Mouse (Mus musculus): Measurements from ENCODE around the gene Slit3.

Slit3 gene

DNA sequence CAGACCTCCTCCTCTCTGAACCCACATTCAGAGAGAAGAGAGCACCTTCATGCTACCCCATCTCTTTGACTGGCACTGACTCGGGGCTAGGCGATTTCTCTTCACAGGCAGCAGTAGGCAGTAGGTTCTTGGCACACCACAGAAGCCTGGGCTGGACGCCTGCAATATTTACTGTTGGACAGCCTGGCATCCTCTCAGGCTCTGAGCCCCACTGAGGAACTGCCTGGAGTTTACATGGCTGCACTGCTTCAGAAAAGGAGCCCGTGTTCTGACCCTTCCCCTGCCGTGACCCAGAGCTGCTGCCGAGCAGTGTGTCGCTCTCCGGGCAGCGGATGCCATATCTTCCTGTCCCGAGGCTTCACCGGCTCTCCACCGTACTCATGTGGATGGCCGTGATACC lies 583.4 kb downstream of the Slit3 start:
- no peak for DNase-seq

DNA sequence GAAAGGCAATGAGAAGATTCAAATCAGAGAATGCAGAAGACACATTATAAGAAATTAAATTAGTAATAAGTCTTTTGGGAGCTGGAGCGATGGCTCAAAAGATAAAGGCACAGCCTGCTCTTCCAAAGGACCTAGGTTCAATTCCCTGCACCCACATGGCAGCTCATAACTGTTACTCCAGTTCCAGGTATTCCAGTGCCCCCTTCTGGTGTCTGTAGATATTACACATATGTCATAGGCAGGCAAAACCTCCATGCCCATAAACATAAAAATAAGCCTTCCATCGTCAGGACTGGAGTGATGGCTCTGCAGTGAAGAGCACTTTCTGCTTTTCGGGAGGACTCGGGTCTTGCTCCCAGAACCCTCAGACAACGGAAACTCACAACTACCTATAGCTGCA lies 583.9 kb downstream of the Slit3 start:
- DNase-seq: no peak

DNA sequence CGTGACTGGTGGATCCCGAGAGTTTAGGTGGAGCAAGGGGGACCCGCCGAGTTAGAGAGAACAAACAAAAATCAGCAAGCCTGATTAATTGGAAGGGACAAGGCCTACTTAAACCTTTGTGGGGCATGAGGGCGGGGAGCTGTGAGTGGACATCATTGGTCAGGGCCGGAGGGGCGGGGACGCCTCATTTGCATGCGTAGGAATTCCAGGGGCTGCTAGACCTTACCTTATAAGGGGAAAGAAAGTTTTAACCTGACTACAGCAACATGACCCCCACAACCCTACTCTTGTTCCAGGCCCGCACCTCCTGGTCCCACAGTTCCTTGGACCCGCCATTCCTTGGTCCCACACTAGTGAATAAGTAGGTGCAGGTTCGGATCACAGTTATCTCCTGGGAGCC lies 586.4 kb downstream of the Slit3 start:
- DNase-seq: no peak

DNA sequence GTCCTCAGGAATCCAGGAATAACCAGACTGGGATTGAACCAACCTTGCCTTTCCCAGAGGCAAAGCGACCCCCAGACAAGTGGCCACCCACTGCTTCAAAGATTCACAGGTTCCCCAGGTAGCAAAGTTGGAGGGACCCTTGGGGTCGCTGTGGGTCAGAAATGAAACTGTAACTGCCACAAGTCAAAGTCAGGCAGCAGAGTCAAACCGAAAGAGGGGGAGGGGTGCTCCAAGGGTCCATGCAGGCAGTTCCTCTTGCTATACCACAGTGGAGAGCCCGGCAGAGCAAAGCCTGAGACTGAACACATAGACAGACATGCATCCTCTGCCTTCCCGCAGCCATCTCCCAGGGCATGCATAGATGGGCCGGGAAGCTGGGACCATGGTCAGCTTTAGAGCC lies 590.3 kb downstream of the Slit3 start:
- no peak for DNase-seq

DNA sequence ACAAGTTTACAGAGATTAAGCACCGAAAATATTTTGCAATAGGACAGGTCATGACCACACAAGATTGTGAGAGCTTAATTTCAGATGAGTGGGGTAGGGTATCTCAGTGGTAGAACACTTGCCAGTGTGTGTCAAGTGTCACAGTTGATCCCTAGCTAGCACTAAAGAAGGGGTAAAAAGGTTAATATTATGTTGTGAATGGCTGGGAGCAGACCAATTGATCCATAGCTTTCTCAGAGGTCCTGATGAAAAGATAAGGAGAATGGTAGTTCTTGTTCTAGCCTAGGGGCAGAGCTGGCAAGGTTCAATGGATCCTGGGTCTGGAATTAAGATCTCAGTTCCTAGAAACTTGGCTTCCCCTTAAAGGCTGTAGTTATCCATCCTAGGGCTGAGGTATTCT lies 597.9 kb downstream of the Slit3 start:
- DNase-seq: no peak

DNA sequence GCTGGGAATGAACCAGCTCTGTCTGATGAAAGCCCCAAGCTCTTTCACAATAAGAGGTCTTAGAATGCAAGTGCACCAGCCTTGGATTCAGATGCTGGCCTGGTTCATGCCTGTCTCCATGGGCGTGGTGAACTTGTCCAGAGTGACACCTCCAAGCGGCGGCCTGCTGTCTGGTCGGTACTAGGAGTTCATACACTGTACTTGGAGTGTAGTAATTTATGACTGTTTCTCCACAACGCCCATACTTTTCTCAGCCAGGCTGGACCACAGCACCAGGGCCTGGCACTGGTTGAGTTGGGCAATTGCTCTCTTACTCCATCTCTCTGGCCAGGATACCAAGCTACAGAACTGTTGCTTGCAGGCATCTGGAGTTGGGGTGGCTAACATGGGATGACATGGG lies 602.9 kb downstream of the Slit3 start:
- no peak for DNase-seq

DNA sequence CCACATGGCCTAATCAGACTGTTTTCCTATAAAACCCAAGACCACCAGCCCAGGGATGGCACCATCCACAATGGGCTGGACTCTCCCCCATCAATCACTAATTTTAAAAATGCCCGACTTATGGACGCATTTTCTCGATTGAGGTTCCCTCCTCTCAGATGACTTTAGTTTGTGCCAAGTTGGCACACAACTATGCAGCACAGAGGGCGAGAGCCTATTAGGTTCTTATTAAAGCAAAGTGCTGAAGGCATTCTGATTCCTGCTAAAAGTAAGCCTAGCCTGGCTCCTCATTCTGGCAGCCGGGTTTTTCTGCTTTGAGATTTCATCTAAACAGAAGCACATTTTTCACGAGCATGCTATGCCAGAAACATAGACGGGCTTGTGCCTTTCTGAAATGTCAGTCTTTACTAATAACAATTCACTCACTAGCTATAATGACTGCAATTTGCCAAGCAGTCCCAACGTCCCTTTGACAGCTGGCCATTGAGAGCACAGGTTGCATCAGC lies 605.4 kb downstream of the Slit3 start:
- no peak for DNase-seq

DNA sequence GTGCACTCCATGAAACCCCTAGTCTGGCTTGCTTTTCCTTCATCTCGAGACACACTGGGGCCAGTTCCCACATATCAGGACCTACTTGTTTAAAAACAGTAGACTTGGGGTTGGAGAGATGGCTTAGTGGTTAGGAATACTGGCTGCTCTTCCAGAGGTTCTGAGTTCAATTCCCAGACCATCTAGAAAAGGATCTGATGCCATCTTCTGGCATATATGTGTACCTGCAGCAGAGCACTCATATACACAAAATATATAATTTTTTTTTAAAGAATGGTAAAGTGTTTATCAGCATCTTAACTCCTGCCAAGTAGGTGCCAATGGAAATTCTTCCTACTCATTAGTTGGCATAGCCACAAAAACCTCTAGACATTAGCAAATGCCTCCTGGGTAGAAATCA lies 607.2 kb downstream of the Slit3 start:
- DNase-seq: no peak

DNA sequence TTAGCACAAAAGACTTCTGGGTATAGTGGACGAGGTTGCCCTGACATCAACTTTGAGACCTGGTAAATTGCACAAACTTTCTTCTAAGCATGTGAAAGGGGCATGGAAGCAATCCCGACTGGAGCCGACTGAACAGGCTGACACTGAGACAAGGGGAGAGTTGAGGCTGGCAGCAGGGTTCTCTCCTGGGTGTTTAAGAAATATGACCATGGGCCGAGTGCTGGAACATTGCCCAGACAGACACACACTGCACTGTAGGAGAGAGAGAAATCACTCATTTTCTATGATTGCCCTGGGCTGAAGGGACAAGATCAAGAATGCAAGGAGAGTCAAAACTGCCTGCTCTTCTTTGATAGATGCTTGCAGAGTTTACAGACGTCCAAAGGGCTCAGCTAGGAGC lies 608.2 kb downstream of the Slit3 start:
- DNase-seq: no peak

DNA sequence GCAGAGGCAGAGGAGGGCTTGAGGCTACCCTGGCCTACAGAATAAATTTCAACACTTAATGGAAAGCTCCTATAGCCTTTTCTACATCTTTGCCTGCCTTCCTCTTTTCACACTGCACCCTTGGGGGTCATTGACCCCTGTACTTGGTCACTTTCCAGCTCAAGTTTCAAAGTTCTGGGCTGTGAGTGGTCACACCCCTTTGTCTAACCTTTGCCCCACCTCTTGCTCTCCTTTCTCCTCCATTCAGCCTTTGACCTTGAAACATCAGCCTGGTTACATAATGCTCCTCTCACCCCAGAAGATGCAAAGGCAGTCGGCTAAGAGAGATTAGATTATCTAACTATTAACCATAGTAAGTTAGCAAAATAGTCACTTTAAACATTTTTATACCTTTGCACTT lies 611.3 kb downstream of the Slit3 start:
- DNase-seq: peak; percentile 78 to 80

DNA sequence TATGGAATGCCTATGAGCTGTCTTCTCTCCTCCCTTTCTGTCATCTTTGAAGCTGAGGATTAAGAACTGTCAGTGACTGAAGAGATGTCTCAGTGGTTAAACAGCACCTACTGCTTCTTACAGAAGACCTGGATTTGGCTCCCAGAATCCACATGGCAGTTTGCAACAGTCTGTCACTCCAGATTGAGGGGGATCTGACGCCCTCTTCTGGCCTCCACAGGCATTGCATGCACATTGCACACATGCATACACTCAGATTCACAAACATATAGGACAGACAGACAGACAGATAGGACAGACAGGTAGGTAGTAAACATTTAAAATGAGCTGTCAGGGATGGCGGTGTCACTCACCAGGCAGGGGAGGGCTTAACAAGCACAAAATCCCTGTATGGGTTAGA lies 615.8 kb downstream of the Slit3 start:
- DNase-seq: no peak

DNA sequence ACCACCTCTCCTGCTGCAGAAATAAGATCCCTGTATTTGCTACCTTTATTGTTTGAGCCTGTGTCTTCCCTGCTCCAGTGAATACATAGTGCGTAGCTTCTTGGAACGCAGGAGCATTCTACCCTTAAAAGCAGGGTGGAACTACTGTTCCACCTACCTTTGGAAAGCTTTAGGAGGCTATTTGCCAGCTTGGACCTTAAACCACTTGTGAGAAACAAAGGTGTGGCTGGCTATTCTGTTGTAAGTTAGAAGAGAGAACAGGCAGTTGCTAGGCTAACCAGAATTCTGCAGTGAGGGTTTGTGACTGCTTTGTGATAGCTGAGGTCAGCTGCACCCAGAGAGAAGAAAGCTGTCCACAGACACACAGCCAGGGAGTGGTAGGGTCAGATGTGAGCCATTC lies 616.2 kb downstream of the Slit3 start:
- no peak for DNase-seq

DNA sequence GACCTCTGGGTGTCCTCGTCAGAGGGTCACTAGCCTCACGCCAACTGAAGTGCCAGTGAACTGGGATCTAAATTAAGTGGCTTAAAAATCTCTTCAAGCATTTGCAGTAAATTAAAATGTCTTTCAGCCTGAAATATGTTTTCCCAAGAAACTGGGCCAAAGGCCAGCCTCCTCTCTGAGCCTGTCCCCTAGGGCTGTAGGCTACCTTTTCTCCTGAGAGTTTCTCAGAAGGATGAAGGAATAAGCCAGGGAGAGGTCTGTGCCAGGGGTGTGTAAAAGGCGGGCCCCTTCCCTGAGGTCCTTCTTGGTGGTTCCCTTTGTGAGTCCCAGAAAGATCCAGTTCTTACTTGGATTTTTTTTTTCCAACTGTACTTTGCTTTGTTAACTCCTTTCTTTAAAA lies 617.1 kb downstream of the Slit3 start:
- DNase-seq: no peak

DNA sequence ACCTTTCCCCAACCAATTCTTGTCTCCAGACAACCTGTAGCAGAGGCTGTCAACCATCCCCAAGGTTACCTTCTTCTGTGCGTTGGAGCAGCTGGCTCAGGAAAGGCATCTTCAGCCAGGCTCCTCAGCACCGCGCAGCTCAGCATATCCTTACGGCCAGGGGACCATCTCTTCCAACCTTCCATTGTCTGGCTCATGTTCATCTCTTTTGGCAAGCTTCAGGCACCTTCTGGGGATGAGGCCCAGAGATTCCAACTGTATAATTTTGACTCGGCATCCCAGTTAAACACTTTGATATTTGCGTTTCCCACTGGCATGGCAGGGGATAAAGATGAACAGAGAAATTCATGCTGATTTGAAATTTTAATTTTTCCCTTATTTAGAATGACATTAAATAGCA lies 622.6 kb downstream of the Slit3 start:
- no peak for DNase-seq

DNA sequence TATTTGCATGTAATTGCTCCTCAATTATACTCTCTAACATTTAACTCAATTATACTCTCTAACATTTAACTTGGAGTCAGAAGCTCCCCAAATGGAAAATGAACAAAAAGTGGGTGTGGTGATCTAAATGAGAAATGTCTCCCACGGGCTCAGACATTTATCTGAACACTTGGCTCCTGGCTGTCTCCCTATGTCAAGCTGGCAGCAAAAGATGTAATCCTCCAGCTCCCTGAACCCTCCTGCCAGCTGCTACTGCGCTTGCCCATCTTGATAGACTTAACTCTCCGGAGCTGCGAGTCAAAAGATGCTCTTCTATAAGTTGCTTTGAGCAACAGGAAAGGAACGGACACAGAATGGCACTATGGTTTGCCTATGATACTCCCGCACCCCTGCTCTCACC lies 623.5 kb downstream of the Slit3 start:
- DNase-seq: no peak

DNA sequence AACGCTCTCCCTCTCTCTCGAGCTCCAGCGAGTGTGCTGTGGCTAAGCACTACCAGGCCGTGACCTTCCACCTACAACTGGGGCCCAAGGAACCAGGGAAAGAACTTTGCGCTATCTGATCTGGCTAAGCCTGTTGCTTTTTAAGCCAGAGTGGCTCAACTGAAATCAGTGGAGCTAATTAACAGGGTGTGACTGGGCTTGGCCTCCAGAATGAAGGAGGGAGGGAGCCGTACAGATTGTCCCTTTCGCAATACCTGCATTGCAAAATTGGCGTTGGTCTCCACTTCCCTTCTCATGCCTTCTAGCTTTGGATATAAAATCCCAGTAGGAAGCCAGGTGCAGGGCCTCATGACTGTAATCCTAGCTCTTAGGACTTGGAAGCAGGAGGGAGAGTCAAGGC lies 629.6 kb downstream of the Slit3 start:
- DNase-seq: peak; percentile 67 to 86

DNA sequence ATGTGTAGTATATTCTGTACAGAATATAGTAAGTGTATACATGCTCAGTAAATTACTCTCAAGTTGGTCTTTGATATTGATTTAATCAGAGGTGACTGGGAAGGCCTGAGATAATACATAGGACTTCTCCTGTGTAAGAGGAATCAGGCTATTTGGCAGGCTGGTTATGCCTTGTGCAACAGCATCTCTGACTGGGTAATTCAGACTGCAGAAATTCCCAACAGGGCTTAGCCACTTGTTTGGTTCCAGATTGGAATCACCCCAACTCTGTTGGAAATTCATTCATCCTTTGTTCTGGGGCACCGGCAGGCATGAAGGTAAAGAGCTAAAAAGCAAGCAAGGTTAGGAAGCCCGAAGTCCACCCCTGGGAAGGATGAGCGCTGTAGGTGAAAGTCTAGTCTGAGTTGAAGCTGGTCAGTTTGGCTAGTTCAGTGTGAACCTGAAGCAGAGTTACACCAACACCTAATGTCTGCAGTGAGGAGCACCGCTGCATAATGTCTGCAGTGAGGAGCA lies 633.9 kb downstream of the Slit3 start:
- no peak for DNase-seq

DNA sequence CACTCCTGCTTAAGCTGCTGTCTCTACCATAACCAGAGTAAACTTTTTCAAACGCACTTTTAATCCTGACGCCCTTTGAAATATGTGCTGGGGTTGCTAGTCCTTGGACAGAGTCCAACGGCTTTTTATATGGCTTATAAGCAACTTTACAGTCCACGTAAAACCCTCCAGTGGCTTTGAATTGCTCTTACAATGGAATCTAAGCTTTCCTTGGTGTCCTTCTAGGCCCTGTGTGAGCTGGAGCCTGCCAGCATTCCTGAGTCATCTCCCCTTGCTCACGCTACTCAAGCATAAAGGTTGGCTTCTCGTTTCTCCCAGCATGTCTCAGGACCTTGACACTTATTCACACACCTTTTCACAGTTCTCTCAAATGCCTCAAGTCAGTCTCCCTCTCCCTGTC lies 634.5 kb downstream of the Slit3 start:
- DNase-seq: no peak

DNA sequence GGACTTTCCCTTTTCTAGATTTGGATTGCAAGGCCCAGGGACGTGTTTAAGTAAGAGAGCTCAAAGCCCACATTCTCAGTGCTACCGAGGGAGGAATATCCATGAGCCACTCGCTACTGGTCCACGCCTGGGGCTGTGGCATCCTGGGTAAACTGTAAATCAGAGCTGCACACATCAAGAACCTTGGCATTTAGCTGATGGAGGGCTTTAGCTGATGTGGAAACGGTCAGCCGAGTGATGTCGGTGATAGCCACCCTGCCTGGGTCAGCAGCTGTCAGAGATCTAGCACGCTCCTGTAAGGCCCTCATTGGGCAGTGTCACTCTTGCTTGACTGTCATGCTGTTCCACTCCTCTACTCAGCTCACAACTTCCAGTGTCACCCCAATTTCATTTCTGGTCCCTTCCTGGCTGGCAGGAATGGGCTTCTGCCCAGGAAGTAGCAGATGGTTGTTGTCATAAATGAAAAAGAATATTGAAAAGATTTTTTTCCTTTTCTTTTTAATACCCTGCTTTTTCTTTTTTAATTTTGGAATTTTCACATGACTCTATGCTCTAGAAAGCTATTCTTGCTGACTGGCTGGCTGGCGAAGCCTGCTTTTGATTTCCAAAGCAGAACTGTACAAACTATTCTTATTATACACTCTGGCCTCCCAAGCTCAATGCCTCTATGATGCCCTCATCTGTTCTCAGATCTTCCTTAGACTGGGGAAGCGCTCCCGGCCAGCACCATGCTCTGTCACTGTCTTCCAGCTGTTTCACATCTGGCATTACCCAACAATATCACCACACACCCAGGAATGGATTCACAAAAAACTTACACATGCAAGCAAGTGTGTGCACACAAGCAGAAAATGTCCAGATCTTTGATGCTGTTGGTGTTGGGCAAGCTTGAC lies 635.6 kb downstream of the Slit3 start:
- DNase-seq: no peak

Measured in kidney, postnatal 36 days (tissue).